Mouse (Mus musculus) testis, adult 2 months (tissue): ENCODE measurements at regions not wholly inside any gene's neighbourhood (a gene's known extent, or its start where the extent isn't known, plus 50 kb on each side); places are given as distances from the start of the nearest gene placed in this dataset.

Experiments used
- CTCF ChIP-seq: fragments of 200-500 bp; IDR thresholded peaks from 2 replicates; pipeline ENCODE4 v1.5.1; 2012; ENCODE audit warnings: low read depth, mild to moderate bottlenecking, inconsistent platforms, low read length, moderate library complexity; ENCODE audit not compliant: control insufficient read depth, insufficient read depth, insufficient replicate concordance
- POLR2A ChIP-seq: fragments of 200-500 bp; IDR thresholded peaks from 2 replicates; pipeline ENCODE4 v1.6.1; 2012; ENCODE audit warnings: low read depth, mild to moderate bottlenecking, inconsistent platforms, low read length, moderate library complexity; ENCODE audit not compliant: control insufficient read depth

DNA sequence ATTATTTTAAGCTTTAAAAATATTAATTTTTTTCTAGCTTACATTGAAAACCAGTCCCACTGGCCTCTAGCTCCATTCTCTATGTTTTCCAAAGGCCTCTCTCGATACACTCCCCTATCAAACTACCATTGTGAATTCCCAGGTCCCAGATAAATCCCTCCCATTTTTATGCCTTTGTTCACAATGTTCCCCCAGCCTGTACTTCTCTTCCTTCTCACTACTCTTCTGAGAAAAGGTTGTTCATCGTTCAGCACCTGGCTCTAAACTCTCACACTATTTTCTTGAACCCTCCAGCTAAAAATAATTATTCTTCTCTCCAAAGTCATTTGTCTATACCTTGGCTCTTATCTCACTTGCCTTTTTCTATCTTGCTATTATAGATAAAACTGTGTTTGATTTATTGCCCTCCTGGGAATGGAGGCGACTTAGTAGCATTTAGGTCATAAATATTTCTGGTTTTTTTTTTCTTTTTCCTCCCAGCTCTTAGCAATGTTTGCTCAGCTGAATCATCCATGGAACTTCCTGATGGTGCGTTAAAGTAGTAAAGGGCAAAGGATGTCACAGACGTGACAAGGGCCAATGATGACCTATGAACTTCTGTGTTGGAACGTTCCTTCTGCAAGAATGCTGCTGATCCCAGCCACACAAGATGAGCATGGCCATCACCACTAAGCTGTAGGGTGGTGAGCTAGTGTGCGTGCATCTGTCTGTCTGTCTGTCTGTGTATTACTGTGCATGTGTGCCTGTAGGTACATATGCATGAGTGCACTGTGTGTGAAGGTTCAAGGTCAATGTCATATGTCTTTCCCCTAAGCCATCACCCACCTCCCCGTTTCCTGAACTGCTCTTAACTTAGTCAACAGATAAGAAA is 384.5 kb upstream of the Rgma start:
- TF ChIP-seq CTCF = no peak
- TF ChIP-seq POLR2A = no peak
